Mouse (Mus musculus): ENCODE measurements at regions not wholly inside any gene's neighbourhood (a gene's known extent, or its start where the extent isn't known, plus 50 kb on each side); places are given as distances from the start of the nearest gene placed in this dataset.

DNA sequence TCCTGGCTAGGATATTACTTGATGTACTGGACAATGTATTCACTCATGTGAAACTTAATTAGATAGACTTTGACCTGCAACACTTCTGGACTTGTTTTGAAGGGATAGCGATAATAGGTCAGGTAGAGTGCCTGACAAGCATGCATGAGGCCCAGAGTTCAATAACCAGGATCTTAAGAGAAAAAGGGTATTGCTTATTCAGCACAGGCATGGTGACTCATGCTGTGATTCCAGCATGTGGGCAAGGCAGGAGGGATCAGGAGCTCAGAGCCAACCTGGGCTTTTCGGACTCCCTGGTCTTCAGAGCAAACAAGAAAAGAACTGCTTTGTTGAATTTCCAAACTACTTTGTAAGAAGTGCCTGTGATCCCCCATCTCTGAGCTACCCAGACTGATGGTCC is 411.4 kb downstream of the Med10 start:
- no peak for TF ChIP-seq EP300 (optimal IDR thresholded peaks at IDR 0.05)
- TF ChIP-seq CTCF (IDR thresholded peaks at IDR 0.05; ENCODE audit: low read depth): no peak

Measured in stomach, postnatal 0 days (tissue).